Mouse (Mus musculus) spleen, adult 2 months (tissue): Measurements from ENCODE around the gene Slc47a2. TPM values are rescaled to one million over a fixed set of nuclear protein-coding genes. Genes with fewer than 3 reads are reported as not detected.

Experiments used
- DNase-seq, 2 experiments: peaks; one replicate each; pipeline versions ENCODE4 v3.0.0 to v3.0.0-alpha.2; 2012 to 2021; ENCODE audit warnings: low spot score in 2 of 2, low read depth in 1 of 2
- H3K27ac ChIP-seq: fragments of 200-500 bp; 2 replicates; pipeline ENCODE4 v1.5.1; 2012; ENCODE audit warnings: low read length, inconsistent platforms; ENCODE audit not compliant: insufficient read depth
- H3K27me3 ChIP-seq: fragments of 200-500 bp; 2 replicates; pipeline ENCODE4 v1.6.1; 2012; ENCODE audit warnings: mild to moderate bottlenecking, moderate library complexity, low read length, inconsistent platforms; ENCODE audit not compliant: control insufficient read depth, insufficient read depth
- H3K36me3 ChIP-seq: fragments of 200-500 bp; 2 replicates; pipeline ENCODE4 v1.6.1; 2012; ENCODE audit warnings: mild to moderate bottlenecking, low read length, inconsistent platforms; ENCODE audit not compliant: control insufficient read depth, insufficient read depth
- H3K4me1 ChIP-seq: fragments of 200-500 bp; 2 replicates; pipeline ENCODE4 v1.6.1; 2011; ENCODE audit warnings: inconsistent platforms; ENCODE audit not compliant: control insufficient read depth, insufficient read depth, insufficient read length
- H3K4me3 ChIP-seq: fragments of 200-500 bp; 2 replicates; pipeline ENCODE4 v1.5.1; 2011; ENCODE audit warnings: mild to moderate bottlenecking, inconsistent platforms; ENCODE audit not compliant: insufficient read depth, insufficient read length; ENCODE audit errors: extremely low read depth
- CTCF ChIP-seq: fragments of 200-500 bp; IDR thresholded peaks from 2 replicates; pipeline ENCODE4 v1.5.1; 2011; ENCODE audit warnings: mild to moderate bottlenecking, inconsistent platforms; ENCODE audit not compliant: insufficient read depth, insufficient read length, insufficient replicate concordance; ENCODE audit errors: extremely low read depth
- POLR2A ChIP-seq: fragments of 200-500 bp; IDR thresholded peaks from 2 replicates; pipeline ENCODE4 v1.6.1; 2011; ENCODE audit warnings: low read depth, low read length, inconsistent platforms
- WGBS: fragments of 180-500 bp; shearing (Covaris S2); methylation state at CpG from one replicate; pipeline ENCODE4 v1.1.7; 2018; 5-methylcytosine and 5-hydroxymethylcytosine counted together
- polyA plus RNA-seq: library from polyadenylated mRNA; depleted of rRNA; stranded (reverse); fragments of >200 nt; gene quantifications from 2 replicates; pipeline ENCODE4 v1.2.3, GENCODE M21; 2012

The Slc47a2 gene
- polyA plus RNA-seq, 1 experiment = not detected

GRCm38 (mm10) chr11:61356600-61356999 lies 13.9 kb upstream of the Slc47a2 start:
- TF ChIP-seq CTCF = no peak
- TF ChIP-seq POLR2A = no peak
- Histone ChIP-seq H3K27me3 (no peaks in the 10 kb centered on the region), H3K27ac (no peak overlapping the region), H3K4me1 (no peaks in the 10 kb centered on the region), H3K4me3 (no peak overlapping the region), H3K36me3 (no peaks in the 10 kb centered on the region)
- 84% methylated on average over 9 of the region's 9 CpGs for WGBS
- no peak for DNase-seq

GRCm38 (mm10) chr11:61356111-61356510 lies 13.5 kb upstream of the Slc47a2 start:
- no peaks in the 10 kb centered on the region for H3K27me3 ChIP-seq
- 83% methylated on average over 6 of the region's 6 CpGs for WGBS
- H3K27ac ChIP-seq = no peak overlapping the region
- H3K4me3 ChIP-seq = no peak overlapping the region
- no peaks in the 10 kb centered on the region for H3K4me1 ChIP-seq
- TF ChIP-seq POLR2A (no peak), CTCF (no peak)
- H3K36me3 ChIP-seq = no peaks in the 10 kb centered on the region
- no peak for DNase-seq

- 89% methylated on average over 5 of the region's 5 CpGs for WGBS
- Histone ChIP-seq H3K27ac (no peak overlapping the region), H3K27me3 (no peaks in the 10 kb centered on the region), H3K4me3 (no peak overlapping the region), H3K36me3 (no peaks in the 10 kb centered on the region), H3K4me1 (no peaks in the 10 kb centered on the region)
- DNase-seq = no peak
- TF ChIP-seq POLR2A = no peak
- TF ChIP-seq CTCF = no peak
These were observed 12.7 kb upstream of the Slc47a2 start for GRCm38 (mm10) chr11:61355351-61355750.

GRCm38 (mm10) chr11:61354346-61354745 lies 11.7 kb upstream of the Slc47a2 start:
- TF ChIP-seq POLR2A (no peak), CTCF (no peak)
- Histone ChIP-seq H3K27ac (no peak overlapping the region), H3K4me3 (no peak overlapping the region), H3K36me3 (no peaks in the 10 kb centered on the region), H3K4me1 (no peaks in the 10 kb centered on the region), H3K27me3 (no peaks in the 10 kb centered on the region)
- WGBS = 90% methylated on average over 6 of the region's 6 CpGs
- DNase-seq = no peak

GRCm38 (mm10) chr11:61353038-61353437 lies 10.4 kb upstream of the Slc47a2 start:
- Histone ChIP-seq H3K27ac (no peak overlapping the region), H3K4me3 (no peak overlapping the region), H3K36me3 (no peaks in the 10 kb centered on the region), H3K27me3 (no peaks in the 10 kb centered on the region), H3K4me1 (no peaks in the 10 kb centered on the region)
- no peak for TF ChIP-seq POLR2A
- TF ChIP-seq CTCF = no peak
- WGBS = 57% methylated on average over 2 of the region's 2 CpGs
- DNase-seq = no peak

GRCm38 (mm10) chr11:61352138-61352651 lies 9.5 kb upstream of the Slc47a2 start:
- no peak for DNase-seq
- H3K27ac ChIP-seq = no peak overlapping the region
- no peak overlapping the region for H3K4me3 ChIP-seq
- H3K36me3 ChIP-seq = no peaks in the 10 kb centered on the region
- TF ChIP-seq POLR2A (no peak), CTCF (no peak)
- 59% methylated on average over 9 of the region's 9 CpGs for WGBS
- H3K27me3 ChIP-seq = no peaks in the 10 kb centered on the region
- no peaks in the 10 kb centered on the region for H3K4me1 ChIP-seq

- peak; percentile 49 to 69 for DNase-seq
- H3K36me3 ChIP-seq = no peaks in the 10 kb centered on the region
- H3K27me3 ChIP-seq = no peaks in the 10 kb centered on the region
- TF ChIP-seq CTCF = peak; percentile 53; the same call in 1 of the 2 replicates
- TF ChIP-seq POLR2A = no peak
- H3K27ac ChIP-seq = no peak overlapping the region
- WGBS = 5% methylated on average over 8 of the region's 8 CpGs
- H3K4me3 ChIP-seq = no peak overlapping the region
- H3K4me1 ChIP-seq = no peaks in the 10 kb centered on the region
These were observed 6.7 kb upstream of the Slc47a2 start for GRCm38 (mm10) chr11:61349337-61349736.
